Mouse (Mus musculus) brain, embryonic 14.5 days (tissue): ENCODE data around the gene Ermp1.

Experiments
- CTCF ChIP-seq: fragments of 200-500 bp; IDR thresholded peaks from 2 replicates; pipeline ENCODE4 v1.5.1; 2012; ENCODE audit warnings: inconsistent platforms, mild to moderate bottlenecking, moderate library complexity, borderline replicate concordance; ENCODE audit not compliant: insufficient read depth, insufficient read length; ENCODE audit errors: extremely low read depth
- POLR2A ChIP-seq: fragments of 200-500 bp; IDR thresholded peaks from 2 replicates; pipeline ENCODE4 v1.6.1; 2012; ENCODE audit warnings: mild to moderate bottlenecking, inconsistent platforms, borderline replicate concordance; ENCODE audit not compliant: poor library complexity, insufficient read depth, insufficient read length, severe bottlenecking; ENCODE audit errors: extremely low read depth

GRCm38 (mm10) chr19:29661974-29662580, 13.9 kb upstream of the Ermp1 start:
- TF ChIP-seq CTCF (no peak), POLR2A (no peak)
